Mouse (Mus musculus): ENCODE data around the gene Tmem269. TPM values are rescaled to one million over a fixed set of nuclear protein-coding genes. Genes with fewer than 3 reads are reported as not detected.

Gene Tmem269
- total RNA-seq, 1 experiment, result not detected

- TF ChIP-seq ZNF384 (IDR thresholded peaks at IDR 0.05; ENCODE audit: low read depth, low read length) (no peak), HCFC1 (IDR thresholded peaks at IDR 0.05; ENCODE audit: borderline replicate concordance, insufficient read depth, low read length) (no peak), ZC3H11A (IDR thresholded peaks at IDR 0.05; ENCODE audit: borderline replicate concordance, low read depth, low read length) (no peak), CHD2 (IDR thresholded peaks at IDR 0.05; ENCODE audit: low read depth, low read length) (no peak), MAFK (IDR thresholded peaks at IDR 0.05; ENCODE audit: insufficient read depth, low read depth, low read length) (no peak)
- no peak for DNase-seq (ENCODE audit: low read depth, low spot score)
- Histone ChIP-seq H3K4me3 (ENCODE audit: insufficient read depth in 1 of 2, low read depth in 1 of 2, low read length in 2 of 2, poor library complexity in 1 of 2, severe bottlenecking in 1 of 2) (no peak overlapping the region), H3K27ac (ENCODE audit: insufficient read depth, low read depth, low read length, poor library complexity, severe bottlenecking) (no peak overlapping the region), H3K9me3 (ENCODE audit: control insufficient read depth, insufficient read depth, low read depth, low read length) (no peaks in the 10 kb centered on the region), H3K4me1 (ENCODE audit: control insufficient read depth in 2 of 2, insufficient read depth in 2 of 2, low read length in 2 of 2, poor library complexity in 1 of 2) (no peaks in the 10 kb centered on the region), H3K9ac (ENCODE audit: insufficient read depth, low read depth, low read length, poor library complexity, severe bottlenecking) (no peak overlapping the region), H3K36me3 (ENCODE audit: control insufficient read depth, insufficient read depth, low read length, poor library complexity, severe bottlenecking) (no peaks in the 10 kb centered on the region)
- in situ Hi-C loops (cut with MboI; ENCODE audit: low sequenced_read_pairs in 2 of 2, unreplicated experiment in 2 of 2), result loop anchor here (25.0 kb wide), 2 partner anchors 521 to 546 kb away; partner anchors contain the start of genes Cfap57 (in 1 of the 2) and Ebna1bp2 (in 1 of the 2)
These were observed 60.1 kb downstream of the Tmem269 start for GRCm38 (mm10) chr4:119157891-119158290.

GRCm38 (mm10) chr4:119157186-119157585, 60.8 kb downstream of the Tmem269 start:
- in situ Hi-C loops (cut with MboI; ENCODE audit: low sequenced_read_pairs in 2 of 2, unreplicated experiment in 2 of 2), result loop anchor here (25.0 kb wide), 2 partner anchors 520 to 545 kb away; partner anchors contain the start of genes Cfap57 (in 1 of the 2) and Ebna1bp2 (in 1 of the 2)

More at GRCm38 (mm10) chr4:119157186-119157585, 60.8 kb downstream of the Tmem269 start:
- no peaks in the 10 kb centered on the region for H3K4me1 ChIP-seq (ENCODE audit: control insufficient read depth in 2 of 2, insufficient read depth in 2 of 2, low read length in 2 of 2, poor library complexity in 1 of 2)
- no peak overlapping the region for H3K4me3 ChIP-seq (ENCODE audit: insufficient read depth in 1 of 2, low read depth in 1 of 2, low read length in 2 of 2, poor library complexity in 1 of 2, severe bottlenecking in 1 of 2)
- H3K9ac ChIP-seq (ENCODE audit: insufficient read depth, low read depth, low read length, poor library complexity, severe bottlenecking), result no peak overlapping the region
- TF ChIP-seq ZNF384 (IDR thresholded peaks at IDR 0.05; ENCODE audit: low read depth, low read length) (no peak), ZC3H11A (IDR thresholded peaks at IDR 0.05; ENCODE audit: borderline replicate concordance, low read depth, low read length) (no peak), MAFK (IDR thresholded peaks at IDR 0.05; ENCODE audit: insufficient read depth, low read depth, low read length) (no peak), CHD2 (IDR thresholded peaks at IDR 0.05; ENCODE audit: low read depth, low read length) (no peak), HCFC1 (IDR thresholded peaks at IDR 0.05; ENCODE audit: borderline replicate concordance, insufficient read depth, low read length) (no peak)
- H3K36me3 ChIP-seq (ENCODE audit: control insufficient read depth, insufficient read depth, low read length, poor library complexity, severe bottlenecking), result no peaks in the 10 kb centered on the region
- no peaks in the 10 kb centered on the region for H3K9me3 ChIP-seq (ENCODE audit: control insufficient read depth, insufficient read depth, low read depth, low read length)
- H3K27ac ChIP-seq (ENCODE audit: insufficient read depth, low read depth, low read length, poor library complexity, severe bottlenecking), result no peak overlapping the region
- peak; percentile 67 for DNase-seq (ENCODE audit: low read depth, low spot score)

Other genes with a start within 250 kb of the Tmem269 start
- gene Slc2a1, start 109.5 kb downstream of the Tmem269 start, total RNA-seq (2012; rRNA removed), result 526 and 1,358 TPM in 2 replicates
- 3.9 and 5.4 TPM in 2 replicates for gene Zfp691, start 44.0 kb downstream of the Tmem269 start, total RNA-seq (2012; rRNA removed)
- 0.18 TPM in 1 of 2 replicates, not detected in the other for gene Ermap, start 28.2 kb downstream of the Tmem269 start, total RNA-seq (2012; rRNA removed)
- gene Svbp, start 22.9 kb downstream of the Tmem269 start, total RNA-seq (2012; rRNA removed), result 29.9 and 33.0 TPM in 2 replicates
- gene AU022252, start 14.5 kb upstream of the Tmem269 start, total RNA-seq (2012; rRNA removed), result 17.1 and 18.3 TPM in 2 replicates
- 61.9 and 113 TPM in 2 replicates for gene P3h1, start 14.7 kb upstream of the Tmem269 start, total RNA-seq (2012; rRNA removed)
- gene Cldn19, start 37.2 kb upstream of the Tmem269 start, total RNA-seq (2012; rRNA removed), result 0.18 and 0.63 TPM in 2 replicates
- gene Ybx1, start 76.4 kb upstream of the Tmem269 start, total RNA-seq (2012; rRNA removed), result 574 and 855 TPM in 2 replicates
- 101 and 127 TPM in 2 replicates for gene Ppih, start 102.3 kb upstream of the Tmem269 start, total RNA-seq (2012; rRNA removed)
- gene Ccdc30, start 197.3 kb upstream of the Tmem269 start, total RNA-seq (2012; rRNA removed), result 2.7 and 3.1 TPM in 2 replicates
- 23.9 and 30.4 TPM in 2 replicates for gene Ppcs, start 204.2 kb upstream of the Tmem269 start, total RNA-seq (2012; rRNA removed)
- gene Zmynd12, start 204.6 kb upstream of the Tmem269 start, total RNA-seq (2012; rRNA removed), result not detected in 2 replicates

Measured in ES-E14 (cell line).